Mouse (Mus musculus): ENCODE data around the gene Smpd1.

- peak; percentile 79 for TF ChIP-seq CTCF (IDR thresholded peaks at IDR 0.05; ENCODE audit: low read depth)
- no peak for TF ChIP-seq EP300 (IDR thresholded peaks at IDR 0.05; ENCODE audit: low read depth)
These were observed 48.9 kb downstream of the Smpd1 start for GRCm38 (mm10) chr7:105602860-105603623.

Data from heart, postnatal 0 days (tissue).